In genomic region chr13:53414506-53415255, GRCm38 (mm10) we compare ENCODE assay signal across 10 mouse cellular contexts. TPM values are rescaled to one million over a fixed set of nuclear protein-coding genes. Genes with fewer than 3 reads are reported as not detected.
DNase-seq lines count a peak whose midpoint lies in the region; ATAC-seq and TF ChIP-seq lines count a peak whose summit lies in the region.
"Had no signal": no experiment of that assay in that cellular context is flagged by ENCODE, and none has a peak within 500 bp of the region (broad histone marks: within the 10 kb centered on the region; RNA-seq: fewer than 3 reads in every experiment).

No protein-coding gene starts in this region.

- no peak overlapping the region for H3K4me3 ChIP-seq in heart, embryonic 14.5 days (ENCODE audit: control insufficient read depth in 1 of 2, insufficient read depth in 1 of 2, low read depth in 1 of 2, low read length in 2 of 2)
- no peak overlapping the region for H3K4me3 ChIP-seq in lung, embryonic 16.5 days (ENCODE audit: low read length)
- no peak overlapping the region for H3K4me3 ChIP-seq in lung, adult 2 months (replicated peaks; ENCODE audit: extremely low read depth, low read depth, low read length)
- no peak overlapping the region for H3K4me3 ChIP-seq in limb, embryonic 15.5 days

- peak overlapping the region; percentile 24 to 53 for H3K27ac ChIP-seq in heart, embryonic 14.5 days (replicated peaks in 1 of 2; ENCODE audit: control insufficient read depth in 1 of 2, insufficient read depth in 1 of 2, low read depth in 2 of 2, low read length in 2 of 2)
- peak overlapping the region; percentile 41; the same call in 1 of the 2 replicates for H3K27ac ChIP-seq in lung, embryonic 16.5 days (ENCODE audit: low read length)
- H3K27ac ChIP-seq in limb, embryonic 15.5 days: no peak overlapping the region

- H3K4me2 ChIP-seq in heart, embryonic 14.5 days (ENCODE audit: low read length): no peak overlapping the region
- H3K4me2 ChIP-seq in lung, embryonic 16.5 days (ENCODE audit: low read depth, low read length): no peak overlapping the region
- H3K4me2 ChIP-seq in limb, embryonic 15.5 days: no peak overlapping the region

- peaks cover 13 to 14% of the 10 kb centered on the region in 2 experiments for H3K4me1 ChIP-seq in heart, embryonic 14.5 days (ENCODE audit: control insufficient read depth in 2 of 2, insufficient read depth in 2 of 2, low read length in 2 of 2)
- H3K4me1 ChIP-seq in lung, embryonic 16.5 days (replicated peaks; ENCODE audit: control insufficient read depth, insufficient read depth, low read length): peaks cover 11% of the 10 kb centered on the region
- no peaks in the 10 kb centered on the region for H3K4me1 ChIP-seq in lung, adult 2 months (ENCODE audit: control insufficient read depth, insufficient read depth, low read length)
- H3K4me1 ChIP-seq in limb, embryonic 15.5 days: peaks cover 13% of the 10 kb centered on the region

- WGBS in heart, embryonic 14.5 days: 52% methylated on average over 6 of the region's 6 CpGs
- 46% methylated on average over 6 of the region's 6 CpGs for WGBS in lung, embryonic 16.5 days
- WGBS in lung, adult 2 months: 64% methylated on average over 6 of the region's 6 CpGs
- 47% methylated on average over 6 of the region's 6 CpGs for WGBS in limb, embryonic 15.5 days

- intact Hi-C loops in heart, postnatal 25 days (cut with DNase I): no loop called here
- intact Hi-C loops in heart, postnatal 14 days (cut with DNase I): no loop called here

- no peak for TF ChIP-seq POLR2A in lung, adult 2 months (IDR thresholded peaks at IDR 0.05; ENCODE audit: borderline replicate concordance, extremely low read depth, low read depth, low read length)

- H3K9me3 ChIP-seq in heart, embryonic 14.5 days (ENCODE audit: control insufficient read depth, low read length): no peaks in the 10 kb centered on the region
- no peaks in the 10 kb centered on the region for H3K9me3 ChIP-seq in lung, embryonic 16.5 days (ENCODE audit: control insufficient read depth, low read length)
- H3K9me3 ChIP-seq in limb, embryonic 15.5 days: no peaks in the 10 kb centered on the region

- ATAC-seq in heart, embryonic 14.5 days (ENCODE audit: insufficient number of reproducible peaks, insufficient read depth, low FRiP score, low read depth): peak; percentile 53; the same call in 1 of the 2 replicates
- peak; percentile 91 for ATAC-seq in lung, embryonic 16.5 days (ENCODE audit: low read depth)
- 0 out of 2 replicates have a peak, but pooled peaks have one; percentile 30 for ATAC-seq in limb, embryonic 15.5 days (ENCODE audit: insufficient number of reproducible peaks, low FRiP score, low TSS enrichment, low read depth)
- ATAC-seq: forebrain, embryonic 16.5 days had no signal

- no peaks in the 10 kb centered on the region for H3K36me3 ChIP-seq in heart, embryonic 14.5 days (ENCODE audit: control insufficient read depth, insufficient read depth, low read length)
- H3K36me3 ChIP-seq in lung, embryonic 16.5 days (ENCODE audit: control insufficient read depth, insufficient read depth, low read length): no peaks in the 10 kb centered on the region
- no peaks in the 10 kb centered on the region for H3K36me3 ChIP-seq in limb, embryonic 15.5 days

- DNase-seq in heart, postnatal 25 days (ENCODE audit: low spot score): no peak
- no peak for DNase-seq in lung, adult 2 months
- DNase-seq in heart, postnatal 14 days: peak; percentile 5 to 18
- DNase-seq in cerebellum, adult 11-12 months: no peak
- DNase-seq in layer of hippocampus, adult 9-10 months (ENCODE audit: low spot score): no peak
- DNase-seq: right cerebral cortex, adult 18-20 months had no signal

- H3K9ac ChIP-seq in heart, embryonic 14.5 days (ENCODE audit: low read length): no peak overlapping the region
- no peak overlapping the region for H3K9ac ChIP-seq in lung, embryonic 16.5 days (ENCODE audit: low read length)
- H3K9ac ChIP-seq in limb, embryonic 15.5 days: no peak overlapping the region

- no peaks in the 10 kb centered on the region for H3K27me3 ChIP-seq in heart, embryonic 14.5 days (ENCODE audit: control insufficient read depth, insufficient read depth, low read length)
- H3K27me3 ChIP-seq in lung, embryonic 16.5 days (ENCODE audit: control insufficient read depth, insufficient read depth, low read depth, low read length): no peaks in the 10 kb centered on the region
- no peaks in the 10 kb centered on the region for H3K27me3 ChIP-seq in limb, embryonic 15.5 days

- TF ChIP-seq CTCF in lung, adult 2 months (IDR thresholded peaks at IDR 0.05; ENCODE audit: insufficient read depth, low read length): no peak

RNA-seq across cellular contexts. Expression of gene Sptlc1, which starts 37.5 kb away (rescaled TPM):
- polyA plus RNA-seq in heart, embryonic 14.5 days (2014; fragmentation: Nextera tagmentation; extraction: Ambion mirVana): 19.9 and 22.8 TPM in 2 replicates
- 10 to 100 TPM; 13.7 to 13.9 TPM for total RNA-seq in heart, postnatal 25 days (2021)
- polyA plus RNA-seq in lung, embryonic 16.5 days (2015; fragmentation: Nextera tagmentation; extraction: Ambion mirVana): 38.5 and 38.7 TPM in 2 replicates
- polyA plus RNA-seq in lung, adult 2 months (2012; rRNA removed): 18.5 and 25.3 TPM in 2 replicates
- total RNA-seq in heart, postnatal 14 days (2021): 10 to 100 TPM; 13.8 to 15.1 TPM
- polyA plus RNA-seq in limb, embryonic 15.5 days (2015; fragmentation: Nextera tagmentation; extraction: Ambion mirVana): 55.3 and 56.8 TPM in 2 replicates

RNA-seq across cellular contexts. Expression of gene Msx2, which starts 58.2 kb away (rescaled TPM):
- polyA plus RNA-seq in heart, embryonic 14.5 days (2014; fragmentation: Nextera tagmentation; extraction: Ambion mirVana): 2.8 and 3.0 TPM in 2 replicates
- under 1 TPM; 0.59 to 0.91 TPM for total RNA-seq in heart, postnatal 25 days (2021)
- 0.33 and 0.50 TPM in 2 replicates for polyA plus RNA-seq in lung, embryonic 16.5 days (2015; fragmentation: Nextera tagmentation; extraction: Ambion mirVana)
- polyA plus RNA-seq in lung, adult 2 months (2012; rRNA removed): not detected in 2 replicates
- total RNA-seq in heart, postnatal 14 days (2021): under 1 TPM; 0.65 to 0.71 TPM
- 22.7 and 25.4 TPM in 2 replicates for polyA plus RNA-seq in limb, embryonic 15.5 days (2015; fragmentation: Nextera tagmentation; extraction: Ambion mirVana)

Comparison
In these comparisons a context has a peak if more than half of its experiments do, and no peak if none do; other contexts are left out.
1. DNase-seq: peak in heart, postnatal 14 days (2 of 2); none in heart, postnatal 25 days (single experiment), lung, adult 2 months (single experiment), cerebellum, adult 11-12 months (single experiment) and layer of hippocampus, adult 9-10 months (single experiment).
2. ATAC-seq: peak in every context shown above with its lines; median percentile 91 in lung, embryonic 16.5 days; 53 in heart, embryonic 14.5 days; 30 in limb, embryonic 15.5 days.